Mouse (Mus musculus) ES-E14 (cell line): ENCODE measurements around the gene Mob3b.

Experiments
- HCFC1 ChIP-seq: IDR thresholded peaks from 2 replicates; pipeline ENCODE4 v1.6.1; 2012; ENCODE audit warnings: low read length, inconsistent platforms, borderline replicate concordance; ENCODE audit not compliant: insufficient read depth
- MAFK ChIP-seq: IDR thresholded peaks from 2 replicates; pipeline ENCODE4 v1.6.1; 2014; ENCODE audit warnings: mild to moderate bottlenecking, low read depth, low read length, inconsistent platforms; ENCODE audit not compliant: insufficient read depth
- ZC3H11A ChIP-seq: IDR thresholded peaks from 2 replicates; pipeline ENCODE4 v1.6.1; 2012; ENCODE audit warnings: low read depth, mild to moderate bottlenecking, inconsistent platforms, low read length, borderline replicate concordance

DNA sequence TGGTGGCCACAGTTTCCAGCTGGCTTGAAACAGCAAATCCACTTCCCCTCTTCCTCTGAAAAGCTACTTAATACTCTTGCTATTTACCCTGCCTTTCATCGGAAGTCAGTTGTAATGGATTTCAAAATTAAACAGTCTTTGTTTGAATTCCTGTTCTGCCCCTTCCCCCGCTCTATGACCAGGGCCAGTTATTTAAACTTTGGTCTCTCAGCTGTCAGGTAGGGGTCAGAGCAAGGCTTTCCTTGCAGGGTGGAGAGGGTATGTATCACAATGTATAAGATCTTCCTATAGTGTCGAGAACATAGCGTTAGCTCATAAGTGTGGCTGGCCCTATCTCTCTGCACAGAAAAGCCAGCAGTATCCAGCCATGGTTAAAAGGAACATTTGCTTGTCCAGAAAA is 170.6 kb downstream of the Mob3b start:
- no peak for TF ChIP-seq HCFC1
- no peak for TF ChIP-seq ZC3H11A
- no peak for TF ChIP-seq MAFK
